Mouse (Mus musculus): ENCODE data around the gene Tmem179b. TPM values are rescaled to one million over a fixed set of nuclear protein-coding genes. Genes with fewer than 3 reads are reported as not detected.
A peak's percentile ranks its signal among the peaks of the same experiment; 100 is the strongest.

Tmem179b gene
- polyA plus RNA-seq, 1 experiment, result 28.7 TPM

DNA sequence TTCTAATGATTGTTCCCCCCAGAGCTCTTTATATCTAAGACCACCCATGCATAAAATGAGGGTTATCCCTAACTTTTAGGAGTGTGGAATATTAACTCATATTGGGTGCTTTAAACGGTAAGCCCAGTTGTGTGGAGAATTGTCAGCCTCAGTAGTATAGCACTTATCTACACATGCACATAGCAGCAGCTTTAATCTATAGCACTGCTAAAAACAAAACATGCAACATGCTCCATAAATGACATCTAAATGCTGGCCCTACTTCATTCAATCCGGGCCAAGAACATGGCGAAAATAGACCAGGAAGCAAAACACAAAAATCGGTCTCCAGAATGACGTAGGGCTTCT is 51.7 kb downstream of the Tmem179b start:
- Histone ChIP-seq H3K79me2 (ENCODE audit: control insufficient read depth, insufficient read depth) (peaks cover 86% of the 10 kb centered on the region), H3K27me3 (ENCODE audit: control insufficient read depth, insufficient read depth, insufficient read length) (no peaks in the 10 kb centered on the region), H3K4me3 (ENCODE audit: insufficient read depth, poor library complexity, severe bottlenecking) (peak overlapping the region; percentile 93), H3K79me3 (ENCODE audit: low read depth) (peaks cover 63% of the 10 kb centered on the region), H3K36me3 (ENCODE audit: control insufficient read depth, insufficient read depth) (peaks cover 38% of the 10 kb centered on the region), H3ac (ENCODE audit: control insufficient read depth, insufficient read length, low read depth) (peak overlapping the region; percentile 88)
- no peak for TF ChIP-seq CTCF (IDR thresholded peaks at IDR 0.05; ENCODE audit: control insufficient read depth, insufficient read depth, insufficient read length)
- TF ChIP-seq MYOD1 (IDR thresholded peaks at IDR 0.05; ENCODE audit: control insufficient read depth, insufficient read length, low read depth), result no peak
- no peak for TF ChIP-seq FOSL1 (IDR thresholded peaks at IDR 0.05; ENCODE audit: insufficient read depth, low read length, poor library complexity, severe bottlenecking)
- TF ChIP-seq MYOG (IDR thresholded peaks at IDR 0.05; ENCODE audit: control insufficient read depth, extremely low read depth, insufficient read length), result no peak
- no peak for TF ChIP-seq MAX (IDR thresholded peaks at IDR 0.05)
- no peak for TF ChIP-seq USF1 (IDR thresholded peaks at IDR 0.05; ENCODE audit: low read depth)
- no peak for TF ChIP-seq CEBPB (IDR thresholded peaks at IDR 0.05; ENCODE audit: low read depth)

Small RNAs within 50 kb of the gene (microRNA-seq; reads per million reads assigned to microRNA genes)
- 0.12 reads per million for gene Mir6992 (ENCODE audit: borderline microRNAs expressed)

Other genes with a start within 250 kb of the Tmem179b start
- not detected for gene Slc22a8, start 183.2 kb downstream of the Tmem179b start, polyA plus RNA-seq (2012; fragmentation: generic; extraction: Trizol)
- not detected for gene Slc22a6, start 156.4 kb downstream of the Tmem179b start, polyA plus RNA-seq (2012; fragmentation: generic; extraction: Trizol)
- gene Chrm1, start 110.7 kb downstream of the Tmem179b start, polyA plus RNA-seq (2012; fragmentation: generic; extraction: Trizol), result not detected
- gene Slc3a2, start 51.1 kb downstream of the Tmem179b start, polyA plus RNA-seq (2012; fragmentation: generic; extraction: Trizol), result 207 TPM
- 116 TPM for gene Wdr74, start 38.6 kb downstream of the Tmem179b start, polyA plus RNA-seq (2012; fragmentation: generic; extraction: Trizol)
- gene 1700092M07Rik, start 33.7 kb downstream of the Tmem179b start, polyA plus RNA-seq (2012; fragmentation: generic; extraction: Trizol), result 1.7 TPM
- gene Stx5a, start 33.1 kb downstream of the Tmem179b start, polyA plus RNA-seq (2012; fragmentation: generic; extraction: Trizol), result 32.9 TPM
- 78.5 TPM for gene Nxf1, start 17.4 kb downstream of the Tmem179b start, polyA plus RNA-seq (2012; fragmentation: generic; extraction: Trizol)
- 58.2 TPM for gene Tmem223, start 3.5 kb downstream of the Tmem179b start, polyA plus RNA-seq (2012; fragmentation: generic; extraction: Trizol)
- gene Taf6l, start 11.9 kb upstream of the Tmem179b start, polyA plus RNA-seq (2012; fragmentation: generic; extraction: Trizol), result 28.5 TPM
- gene Polr2g, start 24.1 kb upstream of the Tmem179b start, polyA plus RNA-seq (2012; fragmentation: generic; extraction: Trizol), result 178 TPM
- gene Zbtb3, start 28.1 kb upstream of the Tmem179b start, polyA plus RNA-seq (2012; fragmentation: generic; extraction: Trizol), result 3.6 TPM
- 17.7 TPM for gene Ttc9c, start 44.9 kb upstream of the Tmem179b start, polyA plus RNA-seq (2012; fragmentation: generic; extraction: Trizol)
- gene Hnrnpul2, start 45.5 kb upstream of the Tmem179b start, polyA plus RNA-seq (2012; fragmentation: generic; extraction: Trizol), result 45.5 TPM
- gene AC129217.1, start 55.3 kb upstream of the Tmem179b start, polyA plus RNA-seq (2012; fragmentation: generic; extraction: Trizol), result 0.54 TPM
- 5.4 TPM for gene Bscl2, start 63.0 kb upstream of the Tmem179b start, polyA plus RNA-seq (2012; fragmentation: generic; extraction: Trizol)
- 0.20 TPM for gene Gng3, start 64.7 kb upstream of the Tmem179b start, polyA plus RNA-seq (2012; fragmentation: generic; extraction: Trizol)
- 0.25 TPM for gene Lrrn4cl, start 76.3 kb upstream of the Tmem179b start, polyA plus RNA-seq (2012; fragmentation: generic; extraction: Trizol)
- gene Ubxn1, start 97.0 kb upstream of the Tmem179b start, polyA plus RNA-seq (2012; fragmentation: generic; extraction: Trizol), result 169 TPM
- gene Uqcc3, start 106.5 kb upstream of the Tmem179b start, polyA plus RNA-seq (2012; fragmentation: generic; extraction: Trizol), result 34.4 TPM
- 8.6 TPM for gene Lbhd1, start 109.3 kb upstream of the Tmem179b start, polyA plus RNA-seq (2012; fragmentation: generic; extraction: Trizol)
- not detected for gene Gm49403, start 109.5 kb upstream of the Tmem179b start, polyA plus RNA-seq (2012; fragmentation: generic; extraction: Trizol)
- gene 1810009A15Rik, start 114.4 kb upstream of the Tmem179b start, polyA plus RNA-seq (2012; fragmentation: generic; extraction: Trizol), result 175 TPM
- 0.61 TPM for gene Gm49416, start 114.5 kb upstream of the Tmem179b start, polyA plus RNA-seq (2012; fragmentation: generic; extraction: Trizol)
- gene Ints5, start 118.5 kb upstream of the Tmem179b start, polyA plus RNA-seq (2012; fragmentation: generic; extraction: Trizol), result 48.0 TPM
- 117 TPM for gene Ganab, start 123.6 kb upstream of the Tmem179b start, polyA plus RNA-seq (2012; fragmentation: generic; extraction: Trizol)
- 60.1 TPM for gene B3gat3, start 145.9 kb upstream of the Tmem179b start, polyA plus RNA-seq (2012; fragmentation: generic; extraction: Trizol)
- 10.4 TPM for gene Rom1, start 154.9 kb upstream of the Tmem179b start, polyA plus RNA-seq (2012; fragmentation: generic; extraction: Trizol)
- 28.7 TPM for gene Eml3, start 155.1 kb upstream of the Tmem179b start, polyA plus RNA-seq (2012; fragmentation: generic; extraction: Trizol)
- 109 TPM for gene Mta2, start 167.4 kb upstream of the Tmem179b start, polyA plus RNA-seq (2012; fragmentation: generic; extraction: Trizol)
- gene Tut1, start 179.4 kb upstream of the Tmem179b start, polyA plus RNA-seq (2012; fragmentation: generic; extraction: Trizol), result 24.2 TPM
- gene Eef1g, start 192.6 kb upstream of the Tmem179b start, polyA plus RNA-seq (2012; fragmentation: generic; extraction: Trizol), result 1,028 TPM
- gene Ahnak, start 214.8 kb upstream of the Tmem179b start, polyA plus RNA-seq (2012; fragmentation: generic; extraction: Trizol), result 86.8 TPM

Measured in C2C12 (cell line).